12 mouse cellular contexts compared by ENCODE assay signal in the genomic region with DNA sequence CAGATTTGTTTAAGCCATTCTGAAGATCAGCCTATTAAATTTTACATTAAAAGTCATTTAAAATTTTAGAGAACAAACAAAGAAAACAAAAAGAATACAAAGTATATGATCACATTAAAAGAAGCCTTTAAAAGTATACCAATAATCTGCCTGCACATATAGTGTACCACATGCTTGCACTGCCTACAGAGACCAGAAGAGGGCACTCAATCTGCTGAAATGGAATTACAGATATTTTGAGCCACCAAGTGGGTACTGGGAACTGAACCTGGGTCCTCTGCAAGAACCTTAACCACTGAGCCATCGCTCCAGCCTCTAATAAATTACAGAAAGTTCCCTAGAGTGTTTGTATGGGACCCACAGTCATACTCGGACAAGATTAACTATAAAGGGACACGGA. TPM values are rescaled to one million over a fixed set of nuclear protein-coding genes. Genes with fewer than 3 reads are reported as not detected.
DNase-seq lines count a peak whose midpoint lies in the region; ATAC-seq and TF ChIP-seq lines count a peak whose summit lies in the region.
"Had no signal": no experiment of that assay in that cellular context is flagged by ENCODE, and none has a peak within 500 bp of the region (broad histone marks: within the 10 kb centered on the region; RNA-seq: fewer than 3 reads in every experiment).

No protein-coding gene starts in this region.

- no peak overlapping the region for H3K4me3 ChIP-seq in gastrocnemius, adult 2 months
- H3K4me3 ChIP-seq in lung, embryonic 14.5 days (ENCODE audit: low read depth, low read length): no peak overlapping the region
- H3K4me3 ChIP-seq in lung, adult 2 months (replicated peaks; ENCODE audit: extremely low read depth, low read depth, low read length): no peak overlapping the region
- H3K4me3 ChIP-seq: lung, embryonic 15.5 days had no signal

- ATAC-seq in lung, embryonic 14.5 days (ENCODE audit: insufficient read depth): no peak

- TF ChIP-seq POLR2A in lung, adult 2 months (IDR thresholded peaks at IDR 0.05; ENCODE audit: borderline replicate concordance, extremely low read depth, low read depth, low read length): no peak
- TF ChIP-seq POLR2A in brain, embryonic 14.5 days (IDR thresholded peaks at IDR 0.05; ENCODE audit: borderline replicate concordance, extremely low read depth, insufficient read depth, insufficient read length, poor library complexity, severe bottlenecking): no peak

- no peaks in the 10 kb centered on the region for H3K27me3 ChIP-seq in lung, embryonic 14.5 days (ENCODE audit: insufficient read depth, low read length)
- H3K27me3 ChIP-seq: lung, embryonic 15.5 days had no signal

- 0 out of 2 replicates have a peak, but pooled peaks cover 5% of the 10 kb centered on the region for H3K9me3 ChIP-seq in lung, embryonic 14.5 days (ENCODE audit: low read depth, low read length)
- H3K9me3 ChIP-seq: lung, embryonic 15.5 days had no signal

- TF ChIP-seq CTCF in gastrocnemius, adult 2 months (IDR thresholded peaks at IDR 0.05): peak; percentile 61
- TF ChIP-seq CTCF in lung, embryonic 14.5 days (IDR thresholded peaks at IDR 0.05; ENCODE audit: low read depth): peak; percentile 40
- no peak for TF ChIP-seq CTCF in lung, adult 2 months (IDR thresholded peaks at IDR 0.05; ENCODE audit: insufficient read depth, low read length)
- peak; percentile 30; the same call in 1 of the 2 replicates for TF ChIP-seq CTCF in brain, embryonic 14.5 days (IDR thresholded peaks at IDR 0.05; ENCODE audit: borderline replicate concordance, extremely low read depth, insufficient read depth, insufficient read length)

- peaks cover 37% of the 10 kb centered on the region for H3K36me3 ChIP-seq in lung, embryonic 14.5 days (ENCODE audit: insufficient read depth)

- no peak overlapping the region for H3K4me2 ChIP-seq in lung, embryonic 14.5 days
- H3K4me2 ChIP-seq: lung, embryonic 15.5 days had no signal

- no peaks in the 10 kb centered on the region for H3K4me1 ChIP-seq in lung, embryonic 14.5 days (ENCODE audit: insufficient read depth)
- H3K4me1 ChIP-seq in lung, adult 2 months (ENCODE audit: control insufficient read depth, insufficient read depth, low read length): no peaks in the 10 kb centered on the region; the same call in 1 of the 2 replicates

- 94% methylated on average over 3 of the region's 3 CpGs for WGBS in lung, embryonic 14.5 days
- WGBS in lung, adult 2 months: 96% methylated on average over 3 of the region's 3 CpGs

- no peak for DNase-seq in gastrocnemius, adult 2 months
- DNase-seq in gastrocnemius, postnatal 10 days: no peak
- peak; percentile 14 for DNase-seq in lung, embryonic 14.5 days
- DNase-seq in lung, adult 2 months: no peak
- peak; percentile 8 for DNase-seq in CD4-positive helper T cell, adult 2 months (ENCODE audit: low read depth, low spot score)
- DNase-seq in brain, embryonic 14.5 days (ENCODE audit: low read depth): no peak
- DNase-seq in spleen, postnatal 4 days (ENCODE audit: low spot score in 2 of 2): no peak
- DNase-seq in right cerebral cortex, adult 18-20 months: no peak
- DNase-seq: gastrocnemius, postnatal 25 days; heart, postnatal 4 days; kidney, postnatal 14 days had no signal

- no peak overlapping the region for H3K27ac ChIP-seq in gastrocnemius, adult 2 months
- no peak overlapping the region for H3K27ac ChIP-seq in lung, embryonic 14.5 days (ENCODE audit: low read depth)
- H3K27ac ChIP-seq: lung, embryonic 15.5 days had no signal

- H3K9ac ChIP-seq in lung, embryonic 14.5 days: no peak overlapping the region
- H3K9ac ChIP-seq: lung, embryonic 15.5 days had no signal

- intact Hi-C loops in gastrocnemius, adult 2 months (cut with DNase I): loop anchor here (5.0 to 10.0 kb wide), 2 partner anchors 53 to 150 kb away; no protein-coding TSS in a partner anchor

RNA-seq across cellular contexts. Expression of a gene that starts 59.3 kb away (rescaled TPM):
- total RNA-seq in gastrocnemius, adult 2 months (2021): 10 to 100 TPM; 39.3 to 41.2 TPM
- total RNA-seq in gastrocnemius, postnatal 10 days (2021): 10 to 100 TPM; 35.7 to 47.4 TPM
- polyA plus RNA-seq in lung, embryonic 14.5 days (2014; fragmentation: Nextera tagmentation; extraction: Ambion mirVana): 74.3 and 74.9 TPM in 2 replicates
- polyA plus RNA-seq in lung, adult 2 months (2012; rRNA removed): 74.5 and 79.3 TPM in 2 replicates
- polyA plus RNA-seq in brain, embryonic 14.5 days (2012; rRNA removed): 94.8 and 102 TPM in 2 replicates

Comparison
In these comparisons a context has a peak if more than half of its experiments do, and no peak if none do; other contexts are left out.
1. DNase-seq: peak in lung, embryonic 14.5 days (single experiment) and CD4-positive helper T cell, adult 2 months (single experiment); none in gastrocnemius, adult 2 months (single experiment), gastrocnemius, postnatal 10 days (single experiment), lung, adult 2 months (single experiment), brain, embryonic 14.5 days (single experiment), spleen, postnatal 4 days (0 of 2) and right cerebral cortex, adult 18-20 months (single experiment).